Mouse (Mus musculus): ENCODE data around the gene Frmd6.

Frmd6 gene

DNA sequence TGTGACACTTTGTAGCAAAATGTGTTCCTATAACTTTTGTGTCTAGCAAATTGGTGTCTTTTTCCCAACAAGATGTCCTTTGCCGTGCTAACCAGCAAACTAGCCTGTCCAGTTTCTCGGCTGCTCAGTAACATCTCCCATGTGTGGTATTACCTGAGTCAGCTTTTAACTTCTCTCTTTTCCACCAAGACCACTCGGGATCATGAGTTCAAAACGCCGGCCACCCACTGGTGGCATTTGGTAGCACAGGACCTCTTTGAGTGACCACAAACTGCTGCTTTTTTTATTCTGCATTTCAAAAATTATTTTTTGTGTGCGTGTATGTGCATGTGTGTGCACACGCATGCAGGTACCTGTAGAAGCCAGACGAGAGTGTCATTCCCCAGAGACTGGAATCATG, 73.1 kb downstream of the Frmd6 start:
- DNase-seq (ENCODE audit: low spot score) = no peak

- no peak for DNase-seq (ENCODE audit: low spot score)
These were observed 79.2 kb downstream of the Frmd6 start for GRCm38 (mm10) chr12:70904471-70904870.

GRCm38 (mm10) chr12:70906867-70907266, 81.6 kb downstream of the Frmd6 start:
- DNase-seq (ENCODE audit: low spot score) = no peak

DNA sequence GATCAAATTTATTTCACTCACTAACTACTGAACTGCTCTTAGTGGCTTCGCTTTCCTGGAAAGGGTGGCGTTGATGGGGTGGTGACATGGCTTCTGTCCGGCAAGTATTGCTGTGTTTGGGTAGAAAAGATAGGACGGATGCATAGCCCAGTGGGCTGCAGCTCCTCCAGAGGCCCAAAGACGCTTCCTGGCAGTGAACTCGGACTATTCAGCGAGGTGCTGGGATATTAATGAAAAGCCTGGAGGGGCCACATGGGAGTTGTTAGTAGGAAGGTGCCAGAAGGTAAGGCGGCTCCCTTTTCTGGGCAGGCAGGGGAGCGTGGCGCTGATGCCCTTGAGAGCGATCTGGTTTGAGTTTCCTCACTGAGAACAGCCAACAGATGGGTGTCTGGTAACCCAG, 82.3 kb downstream of the Frmd6 start:
- no peak for DNase-seq (ENCODE audit: low spot score)

DNA sequence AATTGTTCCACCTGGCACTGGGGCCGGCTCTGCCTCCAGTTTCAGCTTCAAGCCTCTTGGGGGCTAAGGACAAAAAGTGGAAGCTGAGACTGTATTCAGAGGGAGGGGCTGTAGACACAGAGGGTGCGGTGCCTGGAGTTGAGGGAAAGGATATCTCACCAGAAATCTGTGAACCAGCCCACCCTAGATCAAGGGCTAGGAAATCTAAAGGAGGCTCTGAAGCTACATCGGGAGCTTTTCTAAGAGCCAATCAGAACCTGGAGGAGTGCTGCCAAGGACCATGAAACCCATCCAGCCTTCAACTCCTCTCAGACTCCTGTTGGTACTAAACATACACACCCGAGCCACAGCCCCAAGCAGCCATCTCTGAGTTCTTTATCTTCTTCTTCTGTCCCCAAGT, 82.8 kb downstream of the Frmd6 start:
- DNase-seq (ENCODE audit: low spot score) = no peak

DNA sequence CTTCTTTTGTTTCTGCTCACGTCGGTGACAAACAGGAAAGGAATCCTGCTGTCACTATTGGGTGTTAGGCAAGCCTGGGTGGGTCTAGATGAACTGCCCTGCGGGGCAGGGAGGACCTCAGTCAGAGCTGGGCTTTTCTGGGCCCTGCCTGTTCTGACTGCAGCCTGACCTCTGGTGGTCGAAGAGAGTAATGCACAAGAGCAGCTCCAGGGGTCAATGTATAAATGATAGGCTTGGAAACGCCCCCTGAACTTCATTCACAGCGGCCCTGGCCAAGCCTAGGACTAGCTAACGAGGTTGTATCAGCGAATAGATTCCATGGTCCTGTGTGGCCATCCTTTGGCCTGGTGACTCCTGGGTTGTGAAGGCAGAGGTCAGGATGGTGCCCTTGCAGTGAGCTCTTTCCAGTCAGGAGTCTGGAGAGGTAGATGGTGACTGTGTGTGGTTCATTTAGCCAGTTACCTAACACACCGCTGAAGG, 85.0 kb downstream of the Frmd6 start:
- DNase-seq (ENCODE audit: low spot score) = peak; percentile 54

DNA sequence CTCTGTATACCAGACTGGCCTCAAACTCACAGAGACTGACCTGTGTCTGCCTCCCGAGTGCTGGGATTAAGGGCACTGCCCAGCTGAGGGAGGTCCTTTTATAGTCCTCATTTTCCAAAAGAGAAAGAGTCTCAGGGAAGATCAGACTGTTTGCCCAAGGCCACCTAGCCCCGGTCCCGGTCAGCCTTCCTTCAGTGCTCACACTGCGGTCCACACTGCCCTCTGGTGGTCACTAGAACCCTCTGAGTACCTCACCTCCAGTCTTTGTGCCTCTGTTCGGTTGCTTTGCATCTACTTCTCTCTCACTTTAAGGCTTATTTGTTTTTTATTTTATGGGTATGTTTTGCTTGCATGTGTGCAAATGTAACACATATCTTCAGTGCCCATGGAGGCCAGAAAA, 85.7 kb downstream of the Frmd6 start:
- peak; percentile 53 for DNase-seq (ENCODE audit: low spot score)

GRCm38 (mm10) chr12:70911676-70912379, 86.5 kb downstream of the Frmd6 start:
- no peak for DNase-seq (ENCODE audit: low spot score)

- DNase-seq (ENCODE audit: low spot score) = no peak
These were observed 88.1 kb downstream of the Frmd6 start for GRCm38 (mm10) chr12:70913429-70913828.

- DNase-seq (ENCODE audit: low spot score) = no peak
These were observed 89.1 kb downstream of the Frmd6 start for GRCm38 (mm10) chr12:70914387-70914786.

DNA sequence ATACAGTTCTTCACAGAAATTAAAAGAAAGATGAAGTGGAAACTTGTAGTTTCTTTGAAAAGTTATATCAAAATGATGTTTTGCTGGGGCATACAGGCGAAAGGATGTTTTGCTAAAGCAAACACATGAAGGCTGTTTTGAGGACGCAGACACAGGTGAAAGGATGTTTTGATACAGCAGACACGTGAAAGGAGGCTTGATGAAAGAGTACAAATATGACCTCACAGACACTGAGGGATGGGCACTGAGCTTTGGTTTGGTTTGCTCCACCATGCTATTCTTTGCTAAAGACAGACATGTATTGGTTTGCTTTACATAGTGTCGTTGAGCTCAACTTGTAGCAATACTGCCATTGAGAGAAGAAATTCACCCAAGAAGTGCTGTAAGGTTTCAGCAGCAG, 104.5 kb downstream of the Frmd6 start:
- DNase-seq (ENCODE audit: low spot score) = no peak

- no peak for DNase-seq (ENCODE audit: low spot score)
These were observed 111.8 kb downstream of the Frmd6 start for GRCm38 (mm10) chr12:70937150-70937549.

- peak; percentile 69 for DNase-seq (ENCODE audit: low spot score)
These were observed 112.5 kb downstream of the Frmd6 start, which contains the start of gene Actr10 for GRCm38 (mm10) chr12:70937571-70938384. TSS of gene Actr10 (plus strand) at chr12:70937857.

GRCm38 (mm10) chr12:70940806-70941205, 115.5 kb downstream of the Frmd6 start:
- no peak for DNase-seq (ENCODE audit: low spot score)

- DNase-seq (ENCODE audit: low spot score) = no peak
These were observed 118.9 kb downstream of the Frmd6 start for GRCm38 (mm10) chr12:70944181-70944580.

DNA sequence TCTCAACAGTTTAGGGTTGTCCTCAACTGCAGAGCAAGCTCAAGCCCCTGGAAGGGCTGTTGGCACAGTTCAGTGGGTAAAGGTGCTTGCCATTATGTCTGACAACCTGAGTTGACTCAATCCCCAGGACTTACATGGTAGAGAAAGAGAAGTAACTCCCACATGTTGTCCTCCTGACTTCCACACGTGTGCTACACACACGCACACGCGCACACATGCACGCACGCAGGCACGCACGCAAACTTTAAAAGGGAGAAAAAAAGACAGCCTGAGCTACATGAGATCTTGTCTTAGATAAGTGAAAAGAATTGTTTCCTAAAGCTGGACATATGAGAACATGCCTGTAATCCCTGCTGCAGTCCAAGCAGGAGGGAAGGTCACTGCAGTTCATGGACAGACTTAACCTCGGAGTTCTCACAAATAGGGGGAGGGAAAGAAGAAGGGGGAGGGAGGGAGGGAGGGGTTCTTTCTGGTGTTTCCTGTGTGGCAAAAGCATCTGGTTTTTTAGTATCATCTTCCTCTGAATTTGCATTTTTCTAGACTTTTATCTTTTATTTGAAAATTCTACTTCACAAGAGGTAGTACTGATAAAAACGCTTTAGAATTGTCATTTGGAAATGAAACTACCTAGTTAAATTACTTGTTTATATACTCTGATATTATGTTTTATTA, 121.4 kb downstream of the Frmd6 start:
- no peak for DNase-seq (ENCODE audit: low spot score)
